Mouse (Mus musculus) embryonic facial prominence, embryonic 12.5 days (tissue): ENCODE data around the gene Abca9. TPM values are rescaled to one million over a fixed set of nuclear protein-coding genes. Genes with fewer than 3 reads are reported as not detected.

Experiments
- ATAC-seq: fragments of 200-750 bp; cut with Nextera tagmentation; 2 replicates; pipeline ENCODE4 v1.8.0; 2017; ENCODE audit not compliant: insufficient number of reproducible peaks, insufficient read depth, low FRiP score, low TSS enrichment
- H3K27ac ChIP-seq: fragments of 300-500 bp; sonication (generic); 2 replicates; pipeline ENCODE4 v1.5.1; 2016; ENCODE audit warnings: mild to moderate bottlenecking
- H3K27me3 ChIP-seq: fragments of 300-500 bp; sonication (generic); 2 replicates; pipeline ENCODE4 v1.6.1; 2016; ENCODE audit warnings: mild to moderate bottlenecking, moderate library complexity
- H3K36me3 ChIP-seq: fragments of 300-500 bp; sonication (generic); 2 replicates; pipeline ENCODE4 v1.6.1; 2016; ENCODE audit warnings: mild to moderate bottlenecking
- H3K4me1 ChIP-seq: fragments of 300-500 bp; sonication (generic); 2 replicates; pipeline ENCODE4 v1.6.1; 2016
- H3K4me2 ChIP-seq: fragments of 300-500 bp; sonication (generic); replicated peaks from 2 replicates; pipeline ENCODE4 v1.6.1; 2016; ENCODE audit warnings: mild to moderate bottlenecking, moderate library complexity
- H3K4me3 ChIP-seq: fragments of 300-500 bp; sonication (generic); 2 replicates; pipeline ENCODE4 v1.5.1; 2016; ENCODE audit warnings: mild to moderate bottlenecking
- H3K9ac ChIP-seq: fragments of 300-500 bp; sonication (generic); 2 replicates; pipeline ENCODE4 v1.6.1; 2016; ENCODE audit warnings: mild to moderate bottlenecking, moderate library complexity
- H3K9me3 ChIP-seq: fragments of 300-500 bp; sonication (generic); 2 replicates; pipeline ENCODE4 v1.6.1; 2016; ENCODE audit warnings: mild to moderate bottlenecking, moderate library complexity
- WGBS: fragments of 180-500 bp; shearing (Covaris S2); methylation state at CpG from one replicate; pipeline ENCODE4 v1.1.7; 2016; 5-methylcytosine and 5-hydroxymethylcytosine counted together
- polyA plus RNA-seq: library from polyadenylated mRNA; unstranded; fragments of >200 nt; fragmentation: Nextera tagmentation; extraction: Ambion mirVana; gene quantifications from 2 replicates; pipeline ENCODE4 v1.2.1, GENCODE M21; 2016

The Abca9 gene
- polyA plus RNA-seq, 1 experiment from 2014 or later, result 4.2 TPM

DNA sequence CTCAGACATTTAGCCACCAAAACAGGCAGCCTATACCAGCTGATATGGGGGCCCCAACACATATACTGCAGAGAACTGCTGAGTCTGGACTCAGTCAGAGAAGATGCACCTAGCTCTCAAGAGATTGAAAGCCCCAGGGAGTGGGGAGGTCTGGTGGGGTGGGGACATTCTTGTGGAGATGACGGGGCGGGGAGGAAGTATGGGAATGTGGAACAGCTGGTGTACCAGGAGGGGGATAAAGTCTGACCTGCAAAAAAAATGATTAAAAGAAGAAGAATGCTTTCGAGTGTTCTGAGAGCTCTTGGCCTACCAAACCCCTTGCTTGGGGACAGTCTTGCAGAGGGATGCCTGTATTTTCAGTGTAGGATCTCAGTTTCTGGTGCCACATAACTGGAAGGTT, 114.3 kb downstream of the Abca9 start:
- ATAC-seq, result no peak

More for the DNA sequence above, 114.3 kb downstream of the Abca9 start:
- Histone ChIP-seq H3K36me3 (no peaks in the 10 kb centered on the region), H3K27ac (no peak overlapping the region), H3K27me3 (no peaks in the 10 kb centered on the region), H3K4me2 (no peak overlapping the region), H3K4me1 (no peaks in the 10 kb centered on the region), H3K9ac (no peak overlapping the region), H3K9me3 (no peaks in the 10 kb centered on the region), H3K4me3 (no peak overlapping the region)
- 63% methylated on average over 3 of the region's 3 CpGs for WGBS

Other genes starting within 250 kb of the Abca9 start
- gene Abca8b, start 172.4 kb downstream of the Abca9 start, polyA plus RNA-seq, result 0.81 and 0.90 TPM in 2 replicates
- 0.27 and 1.5 TPM in 2 replicates for gene Abca8a, start 72.2 kb downstream of the Abca9 start, polyA plus RNA-seq
- gene Abca6, start 83.6 kb upstream of the Abca9 start, polyA plus RNA-seq, result 0.63 and 0.76 TPM in 2 replicates
- gene Abca5, start 169.5 kb upstream of the Abca9 start, polyA plus RNA-seq, result 6.9 and 8.0 TPM in 2 replicates
- 42.8 and 44.9 TPM in 2 replicates for gene Map2k6, start 230.9 kb upstream of the Abca9 start, polyA plus RNA-seq